Mouse (Mus musculus) midbrain, embryonic 11.5 days (tissue): ENCODE measurements around the gene Tdrkh. TPM values are rescaled to one million over a fixed set of nuclear protein-coding genes. Genes with fewer than 3 reads are reported as not detected.

Source experiments
- ATAC-seq: fragments of 200-750 bp; cut with Nextera tagmentation; 2 replicates; pipeline ENCODE4 v1.8.0; 2017; ENCODE audit warnings: moderate TSS enrichment, moderate library complexity; ENCODE audit not compliant: low FRiP score
- DNase-seq: peaks from one replicate; pipeline ENCODE4 v3.0.0; 2015; ENCODE audit warnings: low spot score; ENCODE audit errors: missing footprints
- H3K27ac ChIP-seq: fragments of 300-500 bp; sonication (generic); 2 replicates; pipeline ENCODE4 v1.5.1; 2014; ENCODE audit warnings: low read depth, low read length
- H3K27me3 ChIP-seq: fragments of 300-500 bp; sonication (generic); 2 replicates; pipeline ENCODE4 v1.6.1; 2014; ENCODE audit warnings: mild to moderate bottlenecking, low read length, moderate library complexity, mixed read lengths; ENCODE audit not compliant: control insufficient read depth, insufficient read depth
- H3K36me3 ChIP-seq: fragments of 300-500 bp; sonication (generic); 2 replicates; pipeline ENCODE4 v1.6.1; 2014; ENCODE audit warnings: mild to moderate bottlenecking, low read length, moderate library complexity, mixed read lengths; ENCODE audit not compliant: control insufficient read depth, insufficient read depth
- H3K4me1 ChIP-seq: fragments of 300-500 bp; sonication (generic); 2 replicates; pipeline ENCODE4 v1.6.1; 2014; ENCODE audit warnings: low read length; ENCODE audit not compliant: control insufficient read depth, insufficient read depth
- H3K4me2 ChIP-seq: fragments of 300-500 bp; sonication (generic); 2 replicates; pipeline ENCODE4 v1.6.1; 2014; ENCODE audit warnings: mild to moderate bottlenecking, moderate library complexity
- H3K4me3 ChIP-seq: fragments of 300-500 bp; sonication (generic); 2 replicates; pipeline ENCODE4 v1.5.1; 2014; ENCODE audit warnings: low read depth, low read length
- H3K9ac ChIP-seq: fragments of 300-500 bp; sonication (generic); 2 replicates; pipeline ENCODE4 v1.6.1; 2014; ENCODE audit warnings: low read length
- H3K9me3 ChIP-seq: fragments of 300-500 bp; sonication (generic); 2 replicates; pipeline ENCODE4 v1.6.1; 2016; ENCODE audit warnings: low read length; ENCODE audit not compliant: control insufficient read depth
- WGBS: fragments of 180-500 bp; shearing (Covaris S2); extraction: QIAGEN DNeasy Blood & Tissue Kit; methylation state at CpG from one replicate; pipeline ENCODE4 v1.1.7; 2014; 5-methylcytosine and 5-hydroxymethylcytosine counted together
- polyA plus RNA-seq: library from polyadenylated mRNA; unstranded; fragments of >200 nt; fragmentation: Nextera tagmentation; extraction: Ambion mirVana; gene quantifications from 2 replicates; pipeline ENCODE4 v1.2.1, GENCODE M21; 2014

Tdrkh gene
- polyA plus RNA-seq, 1 experiment from 2014 or later, result 55.3 TPM

GRCm38 (mm10) chr3:94478591-94479169 is 65.6 kb downstream of the Tdrkh start:
- Histone ChIP-seq H3K36me3 (no peaks in the 10 kb centered on the region), H3K9ac (peak overlapping the region; percentile 83), H3K9me3 (no peaks in the 10 kb centered on the region), H3K4me2 (peak overlapping the region; percentile 59), H3K27me3 (no peaks in the 10 kb centered on the region), H3K4me3 (peak overlapping the region; percentile 56), H3K4me1 (peaks cover 49% of the 10 kb centered on the region), H3K27ac (peak overlapping the region; percentile 85)
- no peak for DNase-seq
- 7% methylated on average over 9 of the region's 9 CpGs for WGBS
- peak; percentile 25 for ATAC-seq

DNA sequence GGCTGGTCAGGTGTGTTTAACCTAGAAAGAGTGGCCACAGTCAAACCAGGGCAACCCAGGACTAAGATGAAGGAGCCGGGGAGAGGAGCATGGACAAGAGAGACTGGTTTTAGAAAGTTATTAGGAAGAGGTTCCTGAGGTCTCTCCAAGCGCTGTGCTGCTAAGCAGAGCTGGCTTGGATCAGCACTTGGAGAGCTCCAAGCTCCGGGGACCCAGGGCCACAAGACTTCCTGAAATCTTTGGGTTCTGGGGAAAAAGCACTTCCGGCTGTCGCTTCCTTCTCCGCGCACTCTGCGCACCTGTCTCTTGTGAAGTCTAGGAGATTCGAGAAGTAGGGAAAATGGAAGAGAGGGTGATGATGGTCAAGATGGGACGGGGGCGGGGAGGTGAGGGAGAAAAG is 66.5 kb downstream of the Tdrkh start:
- no peak for ATAC-seq
- Histone ChIP-seq H3K36me3 (no peaks in the 10 kb centered on the region), H3K4me1 (peaks cover 54% of the 10 kb centered on the region), H3K27ac (no peak overlapping the region), H3K4me2 (peak overlapping the region; percentile 59), H3K4me3 (peak overlapping the region; percentile 56), H3K9me3 (no peaks in the 10 kb centered on the region), H3K9ac (peak overlapping the region; percentile 83), H3K27me3 (no peaks in the 10 kb centered on the region)
- no peak for DNase-seq
- WGBS, result 12% methylated on average over 11 of the region's 11 CpGs

- Histone ChIP-seq H3K4me2 (peak within 1 kb of the TSS; percentile 59), H3K4me3 (peak within 1 kb of the TSS; percentile 56), H3K4me1 (peaks cover 62% of the 10 kb centered on the region), H3K9me3 (no peaks in the 10 kb centered on the region), H3K27me3 (no peaks in the 10 kb centered on the region), H3K9ac (peak within 1 kb of the TSS; percentile 83), H3K36me3 (no peaks in the 10 kb centered on the region), H3K27ac (peak within 1 kb of the TSS; percentile 49)
- 10% methylated on average over 16 of the region's 16 CpGs for WGBS
- DNase-seq (no peak), ATAC-seq (no peak)
Measured at GRCm38 (mm10) chr3:94480291-94480884, 67.3 kb downstream of the Tdrkh start, which contains the start of gene Riiad1. Riiad1 (minus strand) TSS chr3:94480341.

DNA sequence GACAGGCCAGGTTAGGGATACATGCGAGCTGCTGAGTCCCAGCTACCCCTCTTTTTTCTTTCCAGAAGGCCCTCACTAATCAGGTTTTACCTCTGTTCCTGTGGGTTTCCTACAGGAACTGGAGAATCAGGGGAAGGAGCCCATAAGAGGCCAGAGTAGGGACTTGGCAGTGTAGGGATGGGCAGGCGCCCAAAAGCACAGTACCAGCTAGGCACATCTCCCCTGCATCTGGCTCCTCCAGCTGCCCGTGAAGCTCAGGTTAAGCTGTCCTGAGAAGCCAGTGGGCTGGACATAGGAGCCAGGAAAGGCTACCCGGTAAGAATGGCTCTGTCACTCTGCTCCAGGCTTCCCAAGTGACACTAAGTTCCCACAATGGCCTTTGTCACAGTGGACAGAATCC is 68.4 kb downstream of the Tdrkh start:
- H3K9ac ChIP-seq, result 0 out of 2 replicates have a peak overlapping the region, but pooled peaks have one; percentile 9
- no peak for ATAC-seq
- H3K4me2 ChIP-seq, result peak overlapping the region; percentile 6; the same call in 1 of the 2 replicates

DNA sequence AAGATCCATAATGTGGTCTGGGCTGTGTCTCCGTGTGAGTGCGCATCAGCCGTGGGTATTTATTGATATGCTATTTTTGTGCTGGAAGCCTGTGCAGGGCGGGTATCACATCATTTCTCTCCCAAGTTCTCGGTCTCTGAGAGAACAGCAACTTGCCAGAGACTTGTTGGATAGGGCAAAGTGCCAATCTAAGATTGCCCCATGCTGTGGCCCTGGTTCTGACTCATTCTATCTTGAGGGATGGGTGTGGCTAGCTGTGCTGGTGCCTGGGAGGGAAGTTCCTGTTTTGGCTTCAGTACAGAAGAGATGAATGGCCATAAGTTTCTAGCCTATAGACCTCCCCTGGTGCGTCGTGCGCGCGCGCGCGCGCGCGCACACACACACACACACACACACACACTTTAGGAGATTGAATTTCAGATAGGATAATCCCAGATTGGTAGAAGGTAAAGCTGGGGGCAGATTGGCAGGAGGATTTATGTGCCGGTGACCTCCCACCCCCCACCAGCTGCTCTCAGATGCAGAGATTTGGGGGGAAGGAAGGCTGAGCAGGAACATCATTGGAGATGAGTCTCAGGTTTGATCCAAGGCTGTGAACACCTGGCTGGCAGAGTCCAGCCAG is 69.8 kb downstream of the Tdrkh start:
- no peak for ATAC-seq
- Histone ChIP-seq H3K36me3 (peaks cover 3% of the 10 kb centered on the region; the same call in 1 of the 2 replicates), H3K27me3 (no peaks in the 10 kb centered on the region), H3K9me3 (no peaks in the 10 kb centered on the region), H3K4me1 (peaks cover 57% of the 10 kb centered on the region), H3K9ac (no peak overlapping the region), H3K4me2 (no peak overlapping the region), H3K27ac (peak overlapping the region; percentile 85), H3K4me3 (no peak overlapping the region)
- WGBS, result 85% methylated on average over 17 of the region's 17 CpGs
- DNase-seq, result no peak

More for the DNA sequence above, 68.4 kb downstream of the Tdrkh start:
- peaks cover 66% of the 10 kb centered on the region for H3K4me1 ChIP-seq
- no peak overlapping the region for H3K27ac ChIP-seq
- H3K4me3 ChIP-seq, result no peak overlapping the region
- no peaks in the 10 kb centered on the region for H3K9me3 ChIP-seq
- WGBS, result 58% methylated on average over 4 of the region's 4 CpGs
- no peak for DNase-seq
- H3K27me3 ChIP-seq, result no peaks in the 10 kb centered on the region
- H3K36me3 ChIP-seq, result no peaks in the 10 kb centered on the region

GRCm38 (mm10) chr3:94483790-94484439 is 70.8 kb downstream of the Tdrkh start:
- DNase-seq (peak; percentile 100), ATAC-seq (peak; percentile 95)
- Histone ChIP-seq H3K4me3 (peak overlapping the region; percentile 8; the same call in 1 of the 2 replicates), H3K4me2 (peak overlapping the region; percentile 44), H3K9me3 (no peaks in the 10 kb centered on the region), H3K36me3 (peaks cover 4% of the 10 kb centered on the region; the same call in 1 of the 2 replicates), H3K27ac (peak overlapping the region; percentile 87), H3K9ac (peak overlapping the region; percentile 44), H3K27me3 (no peaks in the 10 kb centered on the region), H3K4me1 (peaks cover 53% of the 10 kb centered on the region)
- WGBS, result 7% methylated on average over 20 of the region's 20 CpGs

Other genes with a start within 250 kb of the Tdrkh start
- not detected in 2 replicates for gene Gm10696, start 235.1 kb upstream of the Tdrkh start, polyA plus RNA-seq
- gene Gm5286, start 216.6 kb upstream of the Tdrkh start, polyA plus RNA-seq, result not detected in 2 replicates
- not detected in 2 replicates for gene Gm4778, start 149.2 kb upstream of the Tdrkh start, polyA plus RNA-seq
- 12.8 and 14.5 TPM in 2 replicates for gene Them4, start 103.2 kb upstream of the Tdrkh start, polyA plus RNA-seq
- 0.11 TPM in 1 of 2 replicates, not detected in the other for gene Them5, start 71.2 kb upstream of the Tdrkh start, polyA plus RNA-seq
- gene C2cd4d, start 50.8 kb upstream of the Tdrkh start, polyA plus RNA-seq, result 0.87 and 1.4 TPM in 2 replicates
- gene Rorc, start 40.5 kb upstream of the Tdrkh start, polyA plus RNA-seq, result 0.10 and 0.14 TPM in 2 replicates
- 0.17 and 0.37 TPM in 2 replicates for gene Lingo4, start 14.8 kb upstream of the Tdrkh start, polyA plus RNA-seq
- 71.1 and 73.3 TPM in 2 replicates for gene Mrpl9, start 30.0 kb downstream of the Tdrkh start, polyA plus RNA-seq
- gene Oaz3, start 30.6 kb downstream of the Tdrkh start, polyA plus RNA-seq, result 0.12 TPM in 1 of 2 replicates, not detected in the other
- gene Celf3, start 65.0 kb downstream of the Tdrkh start, polyA plus RNA-seq, result 150 and 154 TPM in 2 replicates
- gene Riiad1, start 67.1 kb downstream of the Tdrkh start, polyA plus RNA-seq, result 15.3 TPM in 2 replicates
- gene Snx27, start 169.4 kb downstream of the Tdrkh start, polyA plus RNA-seq, result 39.4 and 43.0 TPM in 2 replicates
- gene Gm10972, start 229.8 kb downstream of the Tdrkh start, polyA plus RNA-seq, result not detected in 2 replicates
- gene Tuft1, start 245.6 kb downstream of the Tdrkh start, polyA plus RNA-seq, result 4.2 and 4.5 TPM in 2 replicates